Mouse (Mus musculus): ENCODE results near the gene Syndig1.

DNA sequence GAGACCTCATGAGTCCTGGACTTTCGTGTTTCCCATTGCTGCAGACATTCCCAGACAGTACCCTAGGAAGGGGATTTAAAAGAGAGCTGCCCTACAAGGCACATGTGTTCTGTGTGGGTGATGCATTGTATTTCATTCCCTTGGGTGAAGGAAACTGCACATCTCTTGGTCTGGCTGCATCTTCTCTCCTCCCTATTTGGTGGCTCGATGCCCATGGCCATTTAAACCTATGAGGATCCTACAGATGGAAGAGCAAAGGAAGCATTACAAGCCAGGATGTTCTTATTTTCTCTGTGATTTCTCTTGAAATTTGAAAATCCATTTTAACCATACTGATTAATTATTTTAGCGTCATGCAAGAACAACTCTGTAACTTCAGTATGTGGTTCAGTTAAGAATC lies 98.5 kb downstream of the Syndig1 start:
- TF ChIP-seq CTCF (IDR thresholded peaks at IDR 0.05; ENCODE audit: control insufficient read depth, insufficient read depth, insufficient read length) (no peak), CEBPB (IDR thresholded peaks at IDR 0.05; ENCODE audit: low read depth) (no peak), USF1 (IDR thresholded peaks at IDR 0.05; ENCODE audit: low read depth) (no peak), MYOD1 (IDR thresholded peaks at IDR 0.05; ENCODE audit: control insufficient read depth, insufficient read length, low read depth) (no peak), MYOG (IDR thresholded peaks at IDR 0.05; ENCODE audit: control insufficient read depth, extremely low read depth, insufficient read length) (no peak), MAX (IDR thresholded peaks at IDR 0.05) (no peak), FOSL1 (IDR thresholded peaks at IDR 0.05; ENCODE audit: insufficient read depth, low read length, poor library complexity, severe bottlenecking) (no peak)

Measured in C2C12 (cell line).